ENCODE assay signal across 8 mouse cellular contexts in genomic region chr1:105092309-105092904, GRCm38 (mm10).
A peak's percentile ranks its signal among the peaks of the same experiment; 100 is the strongest.
DNase-seq lines count a peak whose midpoint lies in the region; ATAC-seq lines count a peak whose summit lies in the region.

No protein-coding gene starts in this region.

- DNase-seq in limb, embryonic 11.5 days (ENCODE audit: low spot score), result peak; percentile 23
- DNase-seq in limb, embryonic 10.5 days (ENCODE audit: low spot score), result no peak
- peak; percentile 31 to 46 for DNase-seq in cerebellum, adult 18-20 months
- DNase-seq in kidney, postnatal 10 days, result peak; percentile 41
- DNase-seq in neural tube, embryonic 10.5 days (ENCODE audit: extremely low spot score, low spot score), result peak; percentile 21
- DNase-seq in T-cell, adult 2 months (ENCODE audit: low spot score), result no peak

- no peak overlapping the region for H3K27ac ChIP-seq in limb, embryonic 11.5 days (replicated peaks; ENCODE audit: low read depth, low read length)
- no peak overlapping the region for H3K27ac ChIP-seq in limb, embryonic 10.5 days
- H3K27ac ChIP-seq in heart, embryonic 11.5 days (ENCODE audit: low read depth, low read length), result no peak overlapping the region

- no peak overlapping the region for H3K9ac ChIP-seq in limb, embryonic 11.5 days (ENCODE audit: low read length)
- no peak overlapping the region for H3K9ac ChIP-seq in heart, embryonic 11.5 days (ENCODE audit: low read depth, low read length)

- no peaks in the 10 kb centered on the region for H3K36me3 ChIP-seq in limb, embryonic 11.5 days (ENCODE audit: control insufficient read depth, insufficient read depth, low read length)
- H3K36me3 ChIP-seq in limb, embryonic 10.5 days, result no peaks in the 10 kb centered on the region
- no peaks in the 10 kb centered on the region for H3K36me3 ChIP-seq in heart, embryonic 11.5 days (ENCODE audit: control insufficient read depth, insufficient read depth, low read length)

- no peaks in the 10 kb centered on the region for H3K4me1 ChIP-seq in limb, embryonic 11.5 days (ENCODE audit: control insufficient read depth, insufficient read depth, low read length)
- peaks cover 22% of the 10 kb centered on the region for H3K4me1 ChIP-seq in limb, embryonic 10.5 days
- H3K4me1 ChIP-seq in heart, embryonic 11.5 days (ENCODE audit: control insufficient read depth, insufficient read depth, low read length), result no peaks in the 10 kb centered on the region

- ATAC-seq in limb, embryonic 11.5 days (ENCODE audit: insufficient number of reproducible peaks, low FRiP score, low TSS enrichment, low read depth), result no peak
- 0 out of 2 replicates have a peak, but pooled peaks have one; percentile 46 for ATAC-seq in heart, embryonic 11.5 days (replicated peaks; ENCODE audit: insufficient number of reproducible peaks, low FRiP score, low TSS enrichment)
- ATAC-seq in CD4-positive, CD25-positive, alpha-beta regulatory T cell, adult 4 months, result no peak

- no peak overlapping the region for H3K4me3 ChIP-seq in limb, embryonic 11.5 days (ENCODE audit: low read depth, low read length)
- no peak overlapping the region for H3K4me3 ChIP-seq in limb, embryonic 10.5 days
- no peak overlapping the region for H3K4me3 ChIP-seq in heart, embryonic 11.5 days (ENCODE audit: low read depth, low read length)

- no peaks in the 10 kb centered on the region for H3K27me3 ChIP-seq in limb, embryonic 11.5 days (ENCODE audit: control insufficient read depth, insufficient read depth, low read length)
- H3K27me3 ChIP-seq in limb, embryonic 10.5 days (ENCODE audit: low read depth, poor library complexity, severe bottlenecking), result peaks cover 3% of the 10 kb centered on the region; the same call in 1 of the 2 replicates
- H3K27me3 ChIP-seq in heart, embryonic 11.5 days (ENCODE audit: control insufficient read depth, insufficient read depth, low read length), result no peaks in the 10 kb centered on the region

- H3K4me2 ChIP-seq in limb, embryonic 11.5 days (ENCODE audit: low read depth, severe bottlenecking), result no peak overlapping the region
- H3K4me2 ChIP-seq in heart, embryonic 11.5 days, result no peak overlapping the region

- 31% methylated on average over 6 of the region's 6 CpGs for WGBS in limb, embryonic 11.5 days
- WGBS in limb, embryonic 10.5 days, result 30% methylated on average over 6 of the region's 6 CpGs
- 19% methylated on average over 6 of the region's 6 CpGs for WGBS in heart, embryonic 11.5 days (ENCODE audit: insufficient replicate concordance)

- H3K9me3 ChIP-seq in limb, embryonic 11.5 days (ENCODE audit: control insufficient read depth, low read length), result no peaks in the 10 kb centered on the region
- H3K9me3 ChIP-seq in limb, embryonic 10.5 days (replicated peaks), result no peaks in the 10 kb centered on the region
- H3K9me3 ChIP-seq in heart, embryonic 11.5 days (replicated peaks; ENCODE audit: control insufficient read depth, low read length), result no peaks in the 10 kb centered on the region

Comparison
In these comparisons a context has a peak if more than half of its experiments do, and no peak if none do; other contexts are left out.
1. DNase-seq: peak in limb, embryonic 11.5 days (single experiment), cerebellum, adult 18-20 months (2 of 2), kidney, postnatal 10 days (single experiment) and neural tube, embryonic 10.5 days (single experiment); none in limb, embryonic 10.5 days (single experiment) and T-cell, adult 2 months (single experiment).